Mouse (Mus musculus) limb, embryonic 14.5 days (tissue): ENCODE results near the gene Ccn2. TPM values are rescaled to one million over a fixed set of nuclear protein-coding genes. Genes with fewer than 3 reads are reported as not detected.

Source experiments
- ATAC-seq: fragments of 200-750 bp; cut with Nextera tagmentation; 2 replicates; pipeline ENCODE4 v1.8.0; 2017; ENCODE audit warnings: low read depth, moderate number of reproducible peaks, moderate TSS enrichment; ENCODE audit not compliant: low FRiP score
- DNase-seq: peaks from one replicate; pipeline ENCODE4 v3.0.0-alpha.2; 2015; ENCODE audit warnings: low spot score
- H3K27ac ChIP-seq: fragments of 300-500 bp; sonication (generic); replicated peaks from 2 replicates; pipeline ENCODE4 v1.5.1; 2014; ENCODE audit warnings: low read depth, mild to moderate bottlenecking, low read length, moderate library complexity, mixed read lengths
- H3K27me3 ChIP-seq: fragments of 300-500 bp; sonication (generic); 2 replicates; pipeline ENCODE4 v1.6.1; 2014; ENCODE audit warnings: low read length, mixed read lengths; ENCODE audit not compliant: control insufficient read depth, insufficient read depth
- H3K36me3 ChIP-seq: fragments of 300-500 bp; sonication (generic); 2 replicates; pipeline ENCODE4 v1.6.1; 2014; ENCODE audit warnings: mild to moderate bottlenecking, low read length, moderate library complexity, mixed read lengths; ENCODE audit not compliant: control insufficient read depth, insufficient read depth
- H3K4me1 ChIP-seq: fragments of 300-500 bp; sonication (generic); 2 replicates; pipeline ENCODE4 v1.6.1; 2014; ENCODE audit warnings: antibody characterized with exemption, low read length, mixed read lengths; ENCODE audit not compliant: control insufficient read depth, insufficient read depth
- H3K4me2 ChIP-seq: fragments of 300-500 bp; sonication (generic); replicated peaks from 2 replicates; pipeline ENCODE4 v1.6.1; 2014; ENCODE audit warnings: low read depth, mild to moderate bottlenecking, low read length, moderate library complexity; ENCODE audit not compliant: severe bottlenecking
- H3K4me3 ChIP-seq: fragments of 300-500 bp; sonication (generic); replicated peaks from 2 replicates; pipeline ENCODE4 v1.5.1; 2014; ENCODE audit warnings: low read length
- H3K9ac ChIP-seq: fragments of 300-500 bp; sonication (generic); 2 replicates; pipeline ENCODE4 v1.6.1; 2014; ENCODE audit warnings: mild to moderate bottlenecking, low read depth, low read length, moderate library complexity; ENCODE audit not compliant: severe bottlenecking
- H3K9me3 ChIP-seq: fragments of 300-500 bp; sonication (generic); 2 replicates; pipeline ENCODE4 v1.6.1; 2016; ENCODE audit warnings: low read length; ENCODE audit not compliant: control insufficient read depth
- POLR2A ChIP-seq: fragments of 200-500 bp; IDR thresholded peaks from 2 replicates; pipeline ENCODE4 v1.8.0; 2012; ENCODE audit warnings: inconsistent platforms, mild to moderate bottlenecking, moderate library complexity, borderline replicate concordance; ENCODE audit not compliant: insufficient read depth, insufficient read length; ENCODE audit errors: extremely low read depth
- WGBS: fragments of 180-500 bp; shearing (Covaris S2); extraction: QIAGEN DNeasy Blood & Tissue Kit; methylation state at CpG from one replicate; pipeline ENCODE4 v1.1.7; 2014; 5-methylcytosine and 5-hydroxymethylcytosine counted together
- polyA plus RNA-seq, 2 experiments: library from polyadenylated mRNA; depleted of rRNA in 1 of 2; stranded (reverse) in 1 of 2; unstranded in 1 of 2; fragments of >200 nt; fragmentation: Nextera tagmentation in 1 of 2; extraction: Ambion mirVana in 1 of 2; gene quantifications; 2 replicates each; pipeline versions ENCODE4 v1.2.1 to v1.2.3; 2012 to 2014

Ccn2 gene
- polyA plus RNA-seq, 2 experiments: 13.5 to 103 TPM

DNA sequence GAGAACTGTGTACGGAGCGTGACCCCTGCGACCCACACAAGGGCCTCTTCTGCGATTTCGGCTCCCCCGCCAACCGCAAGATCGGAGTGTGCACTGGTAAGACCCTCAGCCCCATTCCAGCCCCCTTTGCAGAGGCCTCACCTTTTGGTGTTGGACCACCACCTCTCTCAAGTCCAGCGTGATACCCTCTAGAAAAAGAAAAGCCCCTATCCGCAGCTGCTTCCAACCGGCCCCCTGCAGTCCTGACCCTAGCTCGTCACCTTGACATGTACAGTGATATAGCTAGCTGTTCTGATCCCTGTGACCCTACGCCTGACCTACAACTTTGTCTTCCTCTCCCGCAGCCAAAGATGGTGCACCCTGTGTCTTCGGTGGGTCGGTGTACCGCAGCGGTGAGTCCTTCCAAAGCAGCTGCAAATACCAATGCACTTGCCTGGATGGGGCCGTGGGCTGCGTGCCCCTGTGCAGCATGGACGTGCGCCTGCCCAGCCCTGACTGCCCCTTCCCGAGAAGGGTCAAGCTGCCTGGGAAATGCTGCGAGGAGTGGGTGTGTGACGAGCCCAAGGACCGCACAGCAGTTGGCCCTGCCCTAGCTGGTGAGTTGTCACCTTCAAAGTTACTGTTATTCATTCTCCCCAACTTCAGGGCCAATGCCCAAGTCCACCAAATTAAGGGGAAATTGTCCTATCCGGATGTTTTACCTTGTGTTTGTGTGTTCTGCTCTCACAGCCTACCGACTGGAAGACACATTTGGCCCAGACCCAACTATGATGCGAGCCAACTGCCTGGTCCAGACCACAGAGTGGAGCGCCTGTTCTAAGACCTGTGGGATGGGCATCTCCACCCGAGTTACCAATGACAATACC is 994 bp downstream of the Ccn2 start:
- no peaks in the 10 kb centered on the region for H3K9me3 ChIP-seq
- H3K27me3 ChIP-seq: no peaks in the 10 kb centered on the region
- peak overlapping the region; percentile 87 for H3K9ac ChIP-seq
- H3K36me3 ChIP-seq: no peaks in the 10 kb centered on the region
- ATAC-seq: peak; percentile 16; the same call in 1 of the 2 replicates
- 23% methylated on average over 31 of the region's 31 CpGs for WGBS
- DNase-seq: peak; percentile 55
- H3K27ac ChIP-seq: peak overlapping the region; percentile 90
- H3K4me3 ChIP-seq: peak overlapping the region; percentile 85
- no peak for TF ChIP-seq POLR2A
- peak overlapping the region; percentile 70 for H3K4me2 ChIP-seq
- peaks cover 34% of the 10 kb centered on the region for H3K4me1 ChIP-seq

DNA sequence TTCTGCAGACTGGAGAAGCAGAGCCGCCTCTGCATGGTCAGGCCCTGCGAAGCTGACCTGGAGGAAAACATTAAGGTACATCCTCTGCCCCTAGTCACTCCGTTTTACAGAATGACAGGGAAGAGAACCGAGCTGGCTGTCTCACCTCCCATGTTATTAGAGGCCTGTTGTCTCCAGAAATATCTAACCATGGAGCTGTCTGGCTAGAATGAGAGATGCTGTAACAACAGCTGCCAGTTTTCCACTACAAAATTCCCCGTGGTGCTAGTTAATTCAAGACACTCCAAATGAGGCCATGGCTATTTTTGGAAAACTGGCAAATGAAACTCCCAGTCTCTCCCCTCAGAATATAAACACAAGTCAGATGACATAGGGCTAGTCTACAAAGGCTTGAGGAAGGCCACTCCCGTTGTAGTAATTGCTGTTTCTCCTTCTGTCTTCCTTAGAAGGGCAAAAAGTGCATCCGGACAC is 1.7 kb downstream of the Ccn2 start:
- TF ChIP-seq POLR2A: no peak
- Histone ChIP-seq H3K27me3 (no peaks in the 10 kb centered on the region), H3K4me3 (peak overlapping the region; percentile 85), H3K27ac (peak overlapping the region; percentile 90; the same call in 1 of the 2 replicates), H3K4me2 (peak overlapping the region; percentile 70), H3K36me3 (no peaks in the 10 kb centered on the region), H3K9ac (no peak overlapping the region), H3K4me1 (peaks cover 29% of the 10 kb centered on the region), H3K9me3 (no peaks in the 10 kb centered on the region)
- no peak; the same call in 1 of the 2 replicates for ATAC-seq
- DNase-seq: peak; percentile 64
- WGBS: 57% methylated on average over 7 of the region's 7 CpGs

DNA sequence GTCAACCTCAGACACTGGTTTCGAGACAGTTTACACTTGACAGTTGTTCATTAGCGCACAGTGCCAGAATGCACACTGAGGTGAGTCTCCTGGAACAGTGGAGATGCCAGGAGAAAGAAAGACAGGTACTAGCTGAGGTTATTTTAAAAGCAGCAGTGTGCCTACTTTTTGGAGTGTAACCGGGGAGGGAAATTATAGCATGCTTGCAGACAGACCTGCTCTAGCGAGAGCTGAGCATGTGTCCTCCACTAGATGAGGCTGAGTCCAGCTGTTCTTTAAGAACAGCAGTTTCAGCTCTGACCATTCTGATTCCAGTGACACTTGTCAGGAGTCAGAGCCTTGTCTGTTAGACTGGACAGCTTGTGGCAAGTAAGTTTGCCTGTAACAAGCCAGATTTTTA is 2.5 kb downstream of the Ccn2 start:
- H3K27ac ChIP-seq: no peak overlapping the region
- DNase-seq (no peak), ATAC-seq (no peak)
- H3K4me3 ChIP-seq: peak overlapping the region; percentile 85
- H3K36me3 ChIP-seq: no peaks in the 10 kb centered on the region
- H3K9ac ChIP-seq: no peak overlapping the region
- H3K27me3 ChIP-seq: no peaks in the 10 kb centered on the region
- no peaks in the 10 kb centered on the region for H3K9me3 ChIP-seq
- peak overlapping the region; percentile 70 for H3K4me2 ChIP-seq
- peaks cover 25% of the 10 kb centered on the region for H3K4me1 ChIP-seq
- WGBS: 81% methylated on average over 4 of the region's 4 CpGs
- TF ChIP-seq POLR2A: no peak

DNA sequence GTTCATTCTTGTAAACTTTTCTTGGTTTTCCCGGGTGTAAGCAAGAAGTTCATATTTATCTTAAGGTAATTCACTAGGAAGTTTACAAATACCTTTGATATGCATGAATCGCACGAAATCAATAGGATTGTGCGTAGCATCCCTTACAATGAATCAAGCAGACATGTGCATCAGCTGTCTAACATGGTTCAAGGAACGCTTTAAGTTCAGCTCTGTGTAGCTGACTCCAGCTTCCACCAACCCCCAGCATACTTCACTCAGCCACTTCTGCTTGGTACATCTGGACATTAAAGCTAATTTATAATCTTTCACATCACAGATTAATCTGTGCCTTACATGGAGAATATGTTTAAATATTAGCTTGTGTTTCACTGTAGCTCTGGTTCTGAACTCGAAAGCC is 3.5 kb downstream of the Ccn2 start:
- H3K4me3 ChIP-seq: no peak overlapping the region
- WGBS: 88% methylated on average over 6 of the region's 6 CpGs
- DNase-seq (no peak), ATAC-seq (no peak)
- no peak for TF ChIP-seq POLR2A
- peaks cover 18% of the 10 kb centered on the region for H3K4me1 ChIP-seq
- no peaks in the 10 kb centered on the region for H3K27me3 ChIP-seq
- H3K9ac ChIP-seq: no peak overlapping the region
- H3K9me3 ChIP-seq: no peaks in the 10 kb centered on the region
- H3K36me3 ChIP-seq: no peaks in the 10 kb centered on the region
- H3K27ac ChIP-seq: no peak overlapping the region
- H3K4me2 ChIP-seq: peak overlapping the region; percentile 70; the same call in 1 of the 2 replicates

- H3K9me3 ChIP-seq: no peaks in the 10 kb centered on the region
- peaks cover 6% of the 10 kb centered on the region for H3K4me1 ChIP-seq
- H3K27me3 ChIP-seq: no peaks in the 10 kb centered on the region
- no peak for TF ChIP-seq POLR2A
- DNase-seq (no peak), ATAC-seq (no peak)
- no peak overlapping the region for H3K4me2 ChIP-seq
- WGBS: 70% methylated on average over 5 of the region's 5 CpGs
- no peak overlapping the region for H3K9ac ChIP-seq
- no peaks in the 10 kb centered on the region for H3K36me3 ChIP-seq
- no peak overlapping the region for H3K4me3 ChIP-seq
- H3K27ac ChIP-seq: no peak overlapping the region
These were observed 4.6 kb downstream of the Ccn2 start for GRCm38 (mm10) chr10:24599802-24600201.
